Mouse (Mus musculus): Measurements from ENCODE around the gene Foxo3.

DNA sequence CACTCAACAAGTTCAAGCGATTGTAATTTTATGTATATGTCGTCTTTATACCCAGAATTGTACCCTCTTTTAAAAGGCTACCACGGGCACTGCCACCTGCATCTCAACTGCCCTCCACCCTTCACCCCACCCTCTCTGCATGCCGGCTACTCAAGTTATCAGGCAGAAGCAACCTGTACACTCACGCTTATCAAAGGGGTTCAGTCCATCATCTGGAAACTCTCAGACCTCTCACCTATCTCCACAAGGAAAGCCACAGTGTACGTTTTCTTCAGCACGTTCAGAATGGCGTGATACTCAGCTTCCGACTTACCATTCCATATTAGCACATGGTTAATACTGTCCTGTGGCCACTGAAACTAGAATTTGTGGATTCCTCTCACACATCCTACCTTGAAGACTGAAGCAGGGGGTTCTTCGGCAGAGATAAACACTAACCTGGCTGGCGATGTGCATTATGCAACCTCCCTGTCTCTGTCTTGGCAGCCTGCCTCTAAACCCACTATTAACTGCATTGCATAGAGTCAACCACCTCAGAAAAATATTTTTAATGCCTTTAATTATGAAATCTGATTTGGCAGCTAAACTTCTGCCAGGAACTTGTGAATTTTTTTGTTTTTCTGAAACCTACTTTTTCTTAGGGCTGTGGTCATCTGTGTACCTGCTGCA lies 11.4 kb downstream of the Foxo3 start:
- TF ChIP-seq CTCF (IDR thresholded peaks at IDR 0.05), result no peak
- no peak for TF ChIP-seq EP300 (IDR thresholded peaks at IDR 0.05)

Measured in lung, postnatal 0 days (tissue).